Comparison of ENCODE assay signal across 24 mouse cellular contexts in the genomic region with DNA sequence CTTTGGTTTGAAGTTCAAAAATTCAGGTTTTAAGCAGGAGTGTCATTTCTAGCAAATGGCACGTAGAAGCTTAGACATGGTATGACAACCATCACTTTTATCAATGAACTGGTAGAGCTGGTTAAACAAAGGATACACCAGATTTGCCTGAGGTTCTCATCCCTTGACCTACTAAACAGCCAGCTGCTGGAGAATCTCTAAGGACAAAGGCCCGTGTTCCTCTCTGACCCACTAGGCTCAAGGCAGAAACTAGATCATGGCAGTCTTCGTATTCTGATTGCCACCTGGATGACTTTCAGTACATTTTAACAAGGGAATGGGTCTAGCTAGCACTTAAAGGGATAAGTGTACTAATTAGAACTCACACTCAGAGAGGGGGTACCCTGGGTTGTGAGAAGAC.
A peak's percentile ranks its signal among the peaks of the same experiment; 100 is the strongest.
DNase-seq lines count a peak whose midpoint lies in the region; TF ChIP-seq lines count a peak whose summit lies in the region.
"Had no signal": no experiment of that assay in that cellular context is flagged by ENCODE, and none has a peak within 500 bp of the region (broad histone marks: within the 10 kb centered on the region; RNA-seq: fewer than 3 reads in every experiment).

No protein-coding gene starts in this region.

- no peaks in the 10 kb centered on the region for H3K27me3 ChIP-seq in heart, embryonic 10.5 days (ENCODE audit: insufficient read depth, poor library complexity, severe bottlenecking)
- H3K27me3 ChIP-seq: embryonic facial prominence, embryonic 13.5 days; embryonic facial prominence, embryonic 15.5 days; forebrain, embryonic 13.5 days; forebrain, embryonic 15.5 days; Patski had no signal

- TF ChIP-seq CTCF in lung, adult 2 months (IDR thresholded peaks at IDR 0.05; ENCODE audit: insufficient read depth, low read length), result no peak

- no peak overlapping the region for H3K4me3 ChIP-seq in heart, embryonic 10.5 days
- H3K4me3 ChIP-seq in lung, adult 2 months (replicated peaks; ENCODE audit: extremely low read depth, low read depth, low read length), result no peak overlapping the region
- H3K4me3 ChIP-seq: embryonic facial prominence, embryonic 13.5 days; embryonic facial prominence, embryonic 15.5 days; erythroblast, embryonic 14.5 days; forebrain, embryonic 13.5 days; forebrain, embryonic 15.5 days had no signal

- no peak overlapping the region for H3K27ac ChIP-seq in heart, embryonic 10.5 days
- H3K27ac ChIP-seq: embryonic facial prominence, embryonic 13.5 days; embryonic facial prominence, embryonic 15.5 days; forebrain, embryonic 13.5 days; forebrain, embryonic 15.5 days had no signal

- no peaks in the 10 kb centered on the region for H3K9me3 ChIP-seq in heart, embryonic 10.5 days
- H3K9me3 ChIP-seq: embryonic facial prominence, embryonic 13.5 days; embryonic facial prominence, embryonic 15.5 days; forebrain, embryonic 13.5 days; forebrain, embryonic 15.5 days had no signal

- H3K4me1 ChIP-seq in heart, embryonic 10.5 days, result no peaks in the 10 kb centered on the region
- no peaks in the 10 kb centered on the region for H3K4me1 ChIP-seq in lung, adult 2 months (ENCODE audit: control insufficient read depth, insufficient read depth, low read length)
- H3K4me1 ChIP-seq: embryonic facial prominence, embryonic 13.5 days; embryonic facial prominence, embryonic 15.5 days; forebrain, embryonic 13.5 days; forebrain, embryonic 15.5 days had no signal

- H3K36me3 ChIP-seq in heart, embryonic 10.5 days, result no peaks in the 10 kb centered on the region
- H3K36me3 ChIP-seq: embryonic facial prominence, embryonic 13.5 days; embryonic facial prominence, embryonic 15.5 days; forebrain, embryonic 15.5 days; G1E had no signal

- 88% methylated on average over 3 of the region's 3 CpGs for WGBS in heart, embryonic 10.5 days
- 90% methylated on average over 3 of the region's 3 CpGs for WGBS in lung, adult 2 months

- peak; percentile 65 for DNase-seq in heart, adult 11 months
- DNase-seq in heart, embryonic 10.5 days (ENCODE audit: low spot score), result no peak
- peak; percentile 91 for DNase-seq in fat pad, adult 2 months (ENCODE audit: extremely low read depth, low read depth, low spot score)
- DNase-seq in adrenal gland, postnatal 14 days, result no peak
- DNase-seq in lung, adult 2 months, result no peak
- DNase-seq: adrenal gland, adult 2 months; adrenal gland, postnatal 10 days; adrenal gland, postnatal 36 days; B cell, adult 2 months; cerebellum, adult 11 months; cerebellum, adult 18-20 months; cerebellum, adult 8-10 months; cerebellum, adult 9-11 months; cerebellum, postnatal 14 days; cerebellum, postnatal 36 days; embryo, embryonic 11 days; forebrain, postnatal 0 days had no signal

- no peak for TF ChIP-seq POLR2A in lung, adult 2 months (IDR thresholded peaks at IDR 0.05; ENCODE audit: borderline replicate concordance, extremely low read depth, low read depth, low read length)

Comparison
In these comparisons a context has a peak if more than half of its experiments do, and no peak if none do; other contexts are left out.
1. DNase-seq: peak in heart, adult 11 months (single experiment) and fat pad, adult 2 months (single experiment); none in heart, embryonic 10.5 days (single experiment), adrenal gland, postnatal 14 days (single experiment) and lung, adult 2 months (single experiment).